Mouse (Mus musculus) 3T3-L1 (cell line): ENCODE data around the gene Fam177a.
"Not testable (repeated sequence)": the region's sequence is repeated elsewhere in the genome, so short reads cannot be mapped to it uniquely, and the experiment has no call there.

Source experiments
- DNase-seq: peaks from one replicate; pipeline ENCODE4 v3.0.0-alpha.2; 2015; ENCODE audit warnings: low read depth, low spot score

The Fam177a gene

DNA sequence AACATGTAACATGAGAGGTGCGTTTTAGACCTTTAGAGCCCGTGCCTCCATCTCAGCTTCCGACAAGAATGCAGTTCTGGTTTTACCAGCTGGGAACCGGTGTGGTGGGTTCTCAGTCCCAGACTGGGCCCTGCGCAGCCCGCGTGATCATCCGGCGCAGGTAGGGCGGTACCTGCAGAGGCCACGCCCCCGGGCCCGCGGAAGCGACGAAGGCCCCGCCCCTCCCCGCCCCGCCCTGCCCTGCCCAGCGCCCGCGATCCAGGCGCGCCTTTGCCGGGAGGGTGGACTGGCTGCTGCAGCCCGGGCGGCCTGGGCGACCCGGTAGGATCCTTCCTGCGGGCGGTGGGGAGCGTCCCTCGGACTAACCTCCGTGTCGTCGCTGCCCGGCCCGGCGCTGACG, at the start of gene Fam177a:
Gene Fam177a, plus strand, starts transcription at position 228 of the 400 bp plus-strand sequence.
- not testable (repeated sequence) for DNase-seq

DNA sequence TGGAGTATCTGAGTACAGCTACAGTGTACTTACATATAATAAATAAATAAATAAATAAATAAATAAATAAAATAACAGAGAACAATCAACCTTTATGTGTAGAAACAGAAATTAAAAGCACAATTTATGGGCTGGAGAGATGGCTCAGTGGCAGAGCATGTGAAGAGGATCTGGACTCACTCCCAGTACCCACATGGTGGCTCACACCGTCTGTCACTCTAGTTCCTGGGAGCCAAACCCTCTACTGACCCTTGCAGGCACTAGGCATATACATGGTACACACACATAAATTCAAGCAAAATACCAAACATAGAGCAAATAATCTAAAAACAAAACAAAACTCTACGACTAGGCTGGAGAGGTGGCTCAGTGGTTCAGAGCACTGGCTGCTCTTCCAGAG, 49.0 kb upstream of the Fam177a start:
- no peak for DNase-seq

DNA sequence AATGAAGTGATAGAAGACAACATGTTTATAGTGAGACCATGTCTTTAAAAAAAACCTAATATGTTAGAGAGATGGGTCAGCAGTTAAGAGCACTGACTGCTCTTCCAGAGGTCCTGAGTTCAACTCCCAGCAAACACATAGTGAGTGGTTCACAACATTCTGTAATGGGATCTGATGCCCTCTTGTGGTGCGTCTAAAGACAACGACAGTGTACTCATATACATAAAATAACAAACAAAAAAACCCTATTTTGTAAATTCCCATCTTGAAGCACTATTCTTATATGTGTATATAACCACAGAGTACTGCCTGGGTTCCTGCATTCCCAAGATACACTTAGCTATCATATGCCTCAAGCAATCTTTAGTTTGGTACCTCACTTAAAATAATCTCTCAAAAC, 45.6 kb upstream of the Fam177a start:
- DNase-seq, result peak; percentile 60

GRCm38 (mm10) chr12:55079726-55080600, 44.3 kb upstream of the Fam177a start, which contains the start of the genes 2700097O09Rik and Srp54a:
Gene 2700097O09Rik, minus strand, starts transcription at chr12:55080110.
Gene Srp54a, plus strand, starts transcription at chr12:55080262.
- peak; percentile 94 for DNase-seq

DNA sequence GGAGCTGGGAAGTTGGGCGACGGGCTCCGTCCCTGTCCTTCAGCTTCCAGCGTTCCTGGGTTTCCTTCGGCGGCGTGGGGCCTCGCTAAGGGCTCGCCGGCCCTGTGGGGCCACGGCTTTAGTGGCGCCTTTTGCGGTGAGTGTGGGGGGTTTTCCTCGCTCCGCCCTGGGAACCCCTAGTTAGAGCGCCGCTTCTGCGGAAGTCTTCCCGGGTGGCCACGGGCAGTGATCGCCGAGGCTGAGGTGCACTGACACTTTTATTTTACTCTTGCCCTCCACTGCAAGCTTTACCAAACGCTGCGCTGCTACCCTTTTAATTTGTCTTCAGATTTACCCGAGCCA, 43.7 kb upstream of the Fam177a start:
- DNase-seq, result not testable (repeated sequence)

DNA sequence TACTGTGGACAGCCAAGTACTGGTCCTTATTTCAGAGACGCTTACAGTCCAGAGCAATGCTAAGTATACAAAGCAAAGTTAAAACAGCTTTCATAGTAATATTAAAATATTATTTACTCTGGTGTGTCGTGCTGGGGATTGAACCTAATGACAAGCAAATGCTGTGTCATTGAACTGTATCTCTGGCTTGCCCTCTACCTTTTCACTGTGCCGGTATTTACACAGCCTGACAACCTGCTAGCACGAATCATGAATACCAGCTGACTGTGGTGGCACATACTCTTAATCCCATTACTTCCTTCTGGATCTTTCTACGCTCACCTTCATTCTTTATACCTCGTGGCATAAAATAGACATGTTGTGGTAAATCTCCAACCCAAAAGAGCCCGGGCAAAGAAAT, 32.1 kb upstream of the Fam177a start:
- not testable (repeated sequence) for DNase-seq

- not testable (repeated sequence) for DNase-seq
Observed at GRCm38 (mm10) chr12:55112616-55113015, 11.7 kb upstream of the Fam177a start.

DNA sequence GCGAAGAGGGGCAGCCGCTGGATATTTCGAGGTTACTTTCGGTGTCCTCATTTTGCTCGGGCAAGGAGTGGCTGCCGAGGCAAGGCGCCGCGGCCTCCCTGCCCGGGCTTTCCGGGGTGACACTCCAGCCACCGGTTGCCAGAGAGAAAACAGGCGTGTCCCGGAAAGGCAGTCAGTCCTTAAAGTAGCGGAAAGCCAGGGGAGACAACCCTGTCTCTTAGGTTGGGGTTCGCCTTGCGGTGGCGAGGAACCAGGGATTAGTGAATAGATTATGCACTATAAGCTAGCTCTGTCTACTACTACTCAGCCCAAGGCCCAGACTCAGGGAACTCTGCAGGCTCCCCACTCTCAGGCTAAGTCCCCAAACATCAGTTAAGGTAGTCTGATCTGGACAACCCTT, 462 bp downstream of the Fam177a start:
- not testable (repeated sequence) for DNase-seq

DNA sequence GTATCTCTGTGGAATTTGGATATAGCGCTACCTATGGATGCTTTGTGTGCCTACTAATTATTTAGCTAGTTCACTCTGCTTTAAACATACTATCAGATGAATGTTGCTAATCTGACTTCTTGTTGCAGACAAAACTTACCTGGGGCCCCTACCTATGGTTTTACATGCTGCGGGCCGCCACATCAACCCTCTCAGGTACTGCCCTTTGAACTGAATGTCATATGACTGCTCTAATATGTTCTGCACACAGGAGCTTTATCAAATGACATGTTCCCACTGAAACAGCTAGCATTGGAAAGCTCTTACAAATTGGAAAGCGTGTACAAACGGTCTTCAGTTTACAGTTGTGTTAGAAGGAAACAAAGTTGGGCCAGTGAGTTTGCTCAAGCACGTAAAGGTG, 11.3 kb downstream of the Fam177a start:
- DNase-seq, result not testable (repeated sequence)

GRCm38 (mm10) chr12:55137859-55138258, 13.6 kb downstream of the Fam177a start:
- not testable (repeated sequence) for DNase-seq

GRCm38 (mm10) chr12:55154559-55155448, 30.5 kb downstream of the Fam177a start, which contains the start of gene Srp54b:
Gene Srp54b, plus strand, starts transcription at chr12:55155104.
- DNase-seq, result not testable (repeated sequence)

DNA sequence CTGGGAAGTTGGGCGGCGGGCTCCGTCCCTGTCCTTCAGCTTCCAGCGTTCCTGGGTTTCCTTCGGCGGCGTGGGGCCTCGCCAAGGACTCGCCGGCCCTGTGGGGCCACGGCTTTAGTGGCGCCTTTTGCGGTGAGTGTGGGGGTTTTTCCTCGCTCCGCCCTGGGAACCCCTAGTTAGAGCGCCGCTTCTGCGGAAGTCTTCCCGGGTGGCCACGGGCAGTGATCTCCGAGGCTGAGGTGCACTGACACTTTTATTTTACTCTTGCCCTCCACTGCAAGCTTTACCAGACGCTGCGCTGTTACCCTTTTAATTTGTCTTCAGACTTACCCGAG, 31.1 kb downstream of the Fam177a start:
- not testable (repeated sequence) for DNase-seq

DNA sequence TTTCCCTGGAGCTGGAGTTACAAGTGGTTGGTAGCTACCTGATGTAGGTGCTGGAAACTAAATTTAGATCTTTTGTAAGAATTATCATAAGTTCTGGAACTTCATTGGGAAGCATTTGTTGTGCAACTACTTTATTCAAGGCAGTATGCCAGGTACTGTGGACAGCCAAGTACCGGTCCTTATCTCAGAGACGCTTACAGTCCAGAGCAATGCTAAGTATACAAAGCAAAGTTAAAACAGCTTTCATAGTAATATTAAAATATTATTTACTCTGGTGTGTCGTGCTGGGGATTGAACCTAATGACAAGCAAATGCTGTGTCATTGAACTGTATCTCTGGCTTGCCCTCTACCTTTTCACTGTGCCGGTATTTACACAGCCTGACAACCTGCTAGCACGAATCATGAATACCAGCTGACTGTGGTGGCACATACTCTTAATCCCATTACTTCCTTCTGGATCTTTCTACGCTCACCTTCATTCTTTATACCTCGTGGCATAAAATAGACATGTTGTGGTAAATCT, 42.8 kb downstream of the Fam177a start:
- DNase-seq, result not testable (repeated sequence)

DNA sequence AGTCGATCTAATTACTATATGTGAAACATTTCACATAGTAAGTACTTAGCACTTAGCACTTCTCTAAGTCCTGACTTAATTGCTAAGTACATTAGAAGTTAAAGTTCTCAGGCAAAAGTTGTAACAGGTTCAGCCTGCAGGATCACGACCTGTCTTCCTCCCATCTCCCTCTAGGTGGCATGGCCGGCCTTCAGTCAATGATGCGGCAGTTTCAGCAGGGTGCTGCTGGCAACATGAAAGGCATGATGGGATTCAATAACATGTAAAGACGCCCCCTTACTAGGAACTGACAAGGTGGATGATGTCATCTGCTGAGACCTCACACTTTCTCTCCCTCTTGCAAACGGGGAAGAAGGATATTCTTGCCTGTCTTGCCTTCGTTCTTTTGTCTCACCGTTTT, 63.4 kb downstream of the Fam177a start:
- DNase-seq, result not testable (repeated sequence)

GRCm38 (mm10) chr12:55189127-55189526, 64.9 kb downstream of the Fam177a start:
- DNase-seq, result not testable (repeated sequence)
